Mouse (Mus musculus) megakaryocyte, embryonic 14.5 days (primary cell): ENCODE results near the gene Atp5j2.

Experiments used
- FLI1 ChIP-seq: IDR thresholded peaks from 2 replicates; pipeline ENCODE4 v1.6.1; 2012; ENCODE audit warnings: low read length, inconsistent platforms, mixed read lengths
- GATA1 ChIP-seq: IDR thresholded peaks from 3 replicates; pipeline ENCODE4 v1.6.1; 2012; ENCODE audit warnings: mixed read lengths, low read length, inconsistent platforms, borderline replicate concordance

DNA sequence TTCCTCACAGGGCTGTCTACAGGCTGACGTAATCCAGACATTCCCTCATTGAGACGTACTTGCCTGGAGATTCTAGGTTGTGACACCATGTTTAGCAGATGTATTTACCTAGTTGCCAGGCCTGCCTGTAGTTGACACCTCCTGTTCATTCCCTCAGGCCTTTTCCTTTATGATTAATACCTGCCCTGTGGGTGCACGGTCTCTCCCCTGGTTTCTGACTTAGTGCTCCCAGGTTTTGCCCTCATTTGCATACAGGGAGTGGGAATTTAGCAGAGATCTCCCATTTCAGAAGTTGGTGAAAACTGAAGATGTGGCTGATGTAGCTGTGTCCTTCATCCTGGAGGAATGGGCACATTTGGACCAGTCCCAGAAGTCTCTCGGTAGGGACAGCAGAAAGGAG, 20.4 kb upstream of the Atp5j2 start:
- no peak for TF ChIP-seq GATA1
- no peak for TF ChIP-seq FLI1
